Mouse (Mus musculus): ENCODE measurements around the gene Tubd1.

Tubd1 gene

DNA sequence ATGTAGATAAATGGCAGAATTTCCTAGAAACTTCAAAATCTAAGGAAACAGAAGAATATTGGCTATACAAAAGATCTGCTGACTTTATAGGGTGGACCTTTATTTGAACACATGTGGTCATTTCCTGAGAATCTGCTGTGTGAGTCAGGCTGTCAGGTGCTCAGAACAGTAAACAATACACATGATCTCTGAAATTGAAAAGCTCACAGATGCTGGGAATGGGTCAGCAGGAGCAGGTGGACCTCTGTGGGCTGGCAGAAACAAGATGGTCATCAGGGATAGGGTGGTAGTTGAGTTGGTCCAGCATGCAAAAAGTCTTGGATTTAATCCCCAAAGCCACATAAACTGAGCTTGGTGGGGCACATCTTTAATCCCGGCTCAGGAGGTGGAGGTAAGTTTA lies 53.8 kb downstream of the Tubd1 start:
- DNase-seq (ENCODE audit: low spot score in 2 of 2), result no peak

DNA sequence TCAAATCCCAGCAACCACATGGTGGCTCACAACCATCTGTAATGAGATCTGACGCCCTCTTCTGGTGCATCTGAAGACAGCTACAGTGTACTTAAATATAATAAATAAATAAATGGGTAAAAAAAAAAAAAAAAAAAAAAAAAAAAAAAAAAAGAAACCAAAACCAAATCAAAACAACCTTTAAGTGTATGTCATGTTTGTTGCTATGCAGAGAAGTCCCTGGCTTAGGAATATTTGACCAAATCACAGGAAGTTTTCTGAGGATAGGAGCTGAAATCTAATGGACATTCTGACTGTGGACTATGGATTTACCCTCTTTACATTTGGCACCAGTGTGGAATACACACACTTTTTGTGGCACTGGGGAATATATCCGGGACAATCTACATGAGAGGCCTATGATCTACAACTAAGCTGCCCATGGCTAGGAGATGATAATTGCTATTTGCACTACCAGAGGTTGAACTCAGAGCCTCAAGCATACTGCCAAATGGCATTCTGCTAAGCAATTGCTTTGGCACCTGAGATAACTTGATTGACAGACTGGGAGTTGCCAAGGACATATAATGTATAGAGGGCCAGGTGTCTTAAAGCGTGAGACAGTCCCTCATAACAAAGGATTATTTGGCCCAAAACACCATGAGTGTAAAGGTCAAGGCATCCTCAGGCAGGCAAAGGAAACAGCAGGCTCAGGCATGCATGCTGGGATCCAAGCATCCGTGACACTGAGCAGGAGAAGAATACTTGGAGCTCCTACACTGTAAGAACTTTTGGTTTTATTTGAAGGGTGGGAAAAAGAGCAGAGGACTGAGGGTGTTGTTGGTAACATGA lies 54.8 kb downstream of the Tubd1 start:
- DNase-seq (ENCODE audit: low spot score in 2 of 2), result no peak

DNA sequence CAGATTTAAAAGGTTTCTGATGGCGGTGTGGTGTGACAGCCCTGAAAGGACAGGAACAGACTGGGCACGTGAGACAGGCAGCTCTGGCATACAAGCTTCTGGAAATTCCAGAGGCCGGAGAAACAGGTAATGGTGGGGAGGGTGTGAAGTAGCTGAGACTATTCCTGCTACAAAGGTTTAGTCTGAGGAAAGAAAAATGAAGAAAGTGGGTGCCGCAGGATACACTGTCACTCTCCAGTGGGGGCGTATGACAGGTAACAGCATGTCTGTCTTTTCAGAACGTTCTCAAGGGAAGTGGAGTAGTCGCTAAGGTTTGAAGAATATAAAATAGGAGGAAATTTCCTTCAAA lies 55.4 kb downstream of the Tubd1 start:
- no peak for DNase-seq (ENCODE audit: low spot score in 2 of 2)

DNA sequence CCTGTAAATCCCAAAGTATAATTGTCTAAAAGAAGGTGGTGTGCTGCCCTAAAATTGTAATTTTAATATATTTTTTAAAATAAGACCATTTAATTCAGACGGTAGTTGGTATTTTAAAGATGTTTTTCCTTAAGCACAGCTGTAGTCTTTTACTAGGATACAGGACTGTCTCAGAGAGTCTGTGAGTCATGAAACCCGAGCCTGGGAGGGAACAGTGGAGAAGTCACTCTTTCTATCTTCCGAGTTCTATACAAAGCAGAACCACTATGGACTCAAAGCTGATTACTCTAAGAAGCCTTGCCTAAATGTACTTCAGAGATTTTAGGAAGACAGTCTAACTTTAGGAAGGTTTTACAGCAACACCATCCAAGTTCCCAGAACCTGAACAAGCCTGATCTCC lies 57.3 kb downstream of the Tubd1 start:
- DNase-seq (ENCODE audit: low spot score in 2 of 2), result no peak

DNA sequence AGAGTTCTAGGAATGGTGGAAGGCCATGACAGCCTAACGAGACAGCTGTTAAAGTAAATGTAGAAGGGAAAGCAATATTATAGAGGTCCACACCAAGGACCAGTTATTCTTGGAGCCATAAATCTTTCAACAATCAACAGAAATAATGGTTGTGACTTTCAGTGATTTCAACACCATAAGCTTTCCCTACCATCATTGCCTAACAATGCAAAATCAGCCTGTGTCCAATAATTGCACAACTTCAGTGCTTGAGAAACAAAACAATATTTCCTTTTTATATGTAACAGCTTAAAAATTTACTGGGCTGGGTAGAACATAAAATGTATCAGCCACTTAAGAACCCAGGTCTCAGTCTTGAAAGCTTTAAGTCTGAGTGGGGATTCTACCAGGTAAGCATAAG lies 58.9 kb downstream of the Tubd1 start:
- DNase-seq (ENCODE audit: low spot score in 2 of 2), result no peak

DNA sequence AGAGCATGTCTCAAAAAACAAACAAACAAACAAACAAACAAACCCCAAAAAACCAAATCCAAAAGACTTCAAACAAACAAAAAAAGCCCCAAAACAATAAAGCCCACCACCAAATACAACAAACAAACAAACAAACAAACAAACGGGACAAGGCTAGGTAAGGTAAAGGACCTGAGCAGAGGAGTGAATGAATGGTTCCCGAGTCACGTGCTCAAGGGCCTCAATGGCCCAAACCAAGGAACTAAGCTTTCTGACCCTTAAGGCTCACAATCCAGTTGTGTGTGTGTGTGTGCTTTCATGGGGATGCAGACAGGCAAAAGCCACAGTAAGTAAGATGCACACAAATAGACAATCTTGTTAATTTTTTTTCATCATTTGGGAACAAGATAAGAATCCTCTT lies 59.5 kb downstream of the Tubd1 start:
- DNase-seq (ENCODE audit: low spot score in 2 of 2), result no peak

DNA sequence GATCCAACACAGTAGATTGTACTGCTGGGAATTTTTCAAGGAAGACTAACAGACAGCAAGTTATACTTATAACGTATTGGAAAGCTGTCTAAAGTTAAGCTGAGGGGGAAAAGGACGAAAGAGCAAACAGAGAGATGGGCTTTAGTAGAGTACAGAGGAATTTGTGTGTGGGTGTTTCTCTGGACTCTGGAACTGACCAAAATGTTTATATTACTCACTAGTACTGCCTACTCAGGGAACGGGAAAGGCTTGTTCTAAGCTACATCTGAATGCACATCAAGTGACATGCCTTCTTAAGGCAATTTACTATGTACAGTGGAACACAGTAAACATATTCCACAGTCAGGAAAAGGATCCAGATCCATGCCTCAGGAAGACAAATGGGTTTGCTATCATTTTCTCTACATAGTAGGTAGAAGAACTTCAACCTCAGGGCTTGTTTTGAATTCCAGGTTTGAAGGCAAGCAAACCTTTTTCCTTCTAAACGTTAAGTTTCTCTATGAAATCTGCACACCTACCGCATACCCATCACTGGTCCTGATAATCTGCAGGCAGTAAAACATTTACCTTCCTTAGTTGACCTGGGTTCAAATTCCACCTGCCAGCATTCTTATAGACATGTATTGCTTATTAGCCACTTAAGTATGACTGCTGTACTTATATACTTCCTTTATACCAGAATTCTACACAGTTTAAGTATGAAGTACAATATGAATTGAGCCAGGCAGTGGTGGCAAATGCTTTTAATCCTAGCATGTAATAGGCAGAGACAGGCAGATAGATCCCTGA lies 60.1 kb downstream of the Tubd1 start:
- DNase-seq (ENCODE audit: low spot score in 2 of 2), result no peak

DNA sequence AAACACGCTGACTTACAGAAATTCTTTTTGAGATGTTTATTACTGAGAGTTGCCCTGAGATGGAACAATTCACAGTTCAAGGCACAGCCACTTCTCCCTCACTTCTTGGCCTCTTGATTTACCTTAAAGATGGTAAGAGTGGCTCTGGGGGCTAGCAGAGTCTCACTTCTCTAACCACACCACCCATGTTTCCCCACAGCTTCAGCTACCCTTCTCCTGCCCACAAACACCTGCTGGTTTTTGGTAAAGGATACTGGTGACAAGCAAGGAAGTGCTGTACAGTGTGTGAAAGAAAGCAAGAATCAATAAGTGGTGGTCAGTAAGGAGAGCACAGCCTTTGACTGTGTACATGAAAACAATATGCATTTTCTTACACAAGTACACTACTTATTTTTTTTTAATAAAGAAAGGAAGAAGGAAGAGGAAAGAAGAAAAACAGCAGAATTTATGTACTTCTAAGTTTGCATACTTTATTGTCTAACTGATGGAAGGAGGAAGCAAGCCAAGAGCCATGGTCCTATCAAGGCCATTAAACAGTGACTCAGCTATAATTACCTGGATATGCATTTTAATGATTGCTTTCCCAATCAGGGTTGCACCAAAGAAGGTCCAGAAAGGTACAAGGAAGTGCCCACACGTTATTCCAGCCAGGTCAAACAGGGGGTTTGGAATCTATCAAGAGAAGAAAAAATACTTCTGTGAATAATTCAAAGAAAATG lies 62.0 kb downstream of the Tubd1 start:
- no peak for DNase-seq (ENCODE audit: low spot score in 2 of 2)

DNA sequence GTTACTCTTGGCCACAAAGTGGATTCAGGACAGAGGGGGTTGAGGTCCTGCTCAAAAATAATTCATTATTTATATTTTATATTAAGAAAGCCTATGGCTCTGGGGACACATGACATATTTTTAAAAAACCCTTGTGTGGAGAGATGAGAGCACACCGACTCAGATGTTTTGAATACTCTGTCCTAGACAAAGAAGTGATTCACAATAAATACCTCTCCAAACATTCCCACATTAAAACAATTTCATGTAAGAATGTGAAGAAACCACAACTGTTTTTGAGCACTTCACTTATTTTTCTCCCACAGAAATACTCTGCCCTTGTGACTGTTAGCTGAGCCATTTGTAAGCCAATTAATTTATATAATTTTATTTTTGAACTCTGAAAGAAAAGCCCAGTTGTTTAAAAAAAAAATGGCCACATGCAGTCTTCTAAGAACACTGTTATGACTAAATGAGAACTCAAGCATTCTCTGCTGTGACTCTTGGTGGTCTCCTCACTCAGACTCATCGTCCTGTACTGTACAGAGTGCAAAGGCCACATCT lies 63.1 kb downstream of the Tubd1 start:
- no peak for DNase-seq (ENCODE audit: low spot score in 2 of 2)

DNA sequence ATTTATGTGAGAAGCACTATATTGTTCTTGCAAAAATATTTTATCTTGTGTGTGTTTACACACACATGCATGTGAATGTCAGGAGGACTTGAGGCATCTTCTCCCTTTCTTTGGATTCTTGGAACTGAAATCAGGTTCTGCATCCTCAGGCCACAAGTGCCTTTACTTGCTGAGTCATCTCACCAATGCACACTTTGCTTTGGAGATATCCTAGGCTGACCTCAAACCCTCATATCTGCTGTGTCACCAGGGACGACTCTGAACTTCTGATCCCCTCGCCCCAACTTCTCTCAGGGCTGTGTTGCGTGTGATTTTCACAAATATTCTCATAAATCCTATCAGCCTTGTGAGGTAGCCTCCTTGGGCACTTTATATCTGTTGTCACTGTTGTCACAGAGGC lies 65.4 kb downstream of the Tubd1 start:
- no peak for DNase-seq (ENCODE audit: low spot score in 2 of 2)

DNA sequence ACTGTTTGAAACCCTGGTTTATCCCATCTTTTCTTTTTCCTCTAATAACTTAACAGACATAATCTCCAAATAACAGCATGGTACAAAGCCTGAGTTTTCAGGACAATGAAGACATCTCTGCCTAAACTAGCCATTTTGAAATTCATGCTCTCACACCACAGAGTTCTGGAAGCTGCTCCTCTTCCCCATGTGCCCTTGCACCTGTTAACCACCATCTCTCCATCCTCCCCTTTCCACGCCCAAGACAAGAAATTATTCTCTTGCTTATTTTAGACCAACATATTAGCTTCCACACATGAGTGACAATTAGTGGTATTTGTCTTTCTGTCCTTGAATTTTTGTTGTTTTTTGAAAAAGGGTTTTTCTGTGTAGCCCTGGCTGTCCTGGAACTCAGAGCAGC lies 67.2 kb downstream of the Tubd1 start:
- DNase-seq (ENCODE audit: low spot score in 2 of 2), result no peak

DNA sequence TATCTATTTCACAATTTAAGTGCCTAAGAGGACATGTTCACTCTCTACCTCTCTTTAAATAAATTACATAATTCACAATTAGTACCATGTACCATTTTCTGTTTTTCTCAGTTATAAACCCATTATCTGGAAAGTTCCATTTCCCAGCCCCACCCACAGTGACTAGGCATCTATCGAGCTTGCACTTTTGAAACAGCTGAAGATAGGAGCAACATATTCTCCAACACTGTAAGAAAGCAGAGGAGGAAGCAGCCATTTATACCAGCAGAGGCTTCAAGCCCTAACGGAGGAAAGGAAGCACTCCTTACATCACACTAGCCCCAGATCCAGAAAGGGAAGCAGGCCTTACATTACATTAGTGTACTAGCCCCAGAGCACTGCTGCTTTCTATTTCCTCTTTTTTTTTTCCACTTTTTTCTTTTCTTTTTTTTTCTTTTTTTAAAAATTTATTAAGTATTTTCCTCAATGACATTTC lies 69.3 kb downstream of the Tubd1 start:
- no peak for DNase-seq (ENCODE audit: low spot score in 2 of 2)

DNA sequence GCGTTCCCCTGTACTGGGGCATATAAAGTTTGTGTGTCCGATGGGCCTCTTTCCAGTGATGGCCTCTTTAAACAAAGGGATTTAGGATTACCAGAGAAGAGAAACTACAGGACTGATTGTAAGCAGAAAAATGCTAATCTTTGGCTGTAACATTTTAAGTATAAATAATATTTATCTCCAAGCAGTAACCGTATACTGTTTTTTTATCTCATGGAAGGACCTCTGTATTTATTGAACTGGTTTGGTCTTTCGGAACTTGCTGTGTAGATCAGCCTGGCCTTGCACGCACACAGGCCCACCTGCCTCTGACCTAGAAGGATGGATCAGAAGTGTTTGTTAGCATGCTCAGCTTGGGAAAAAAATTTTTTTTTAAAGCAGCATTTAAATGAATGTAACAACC lies 69.8 kb downstream of the Tubd1 start:
- DNase-seq (ENCODE audit: low spot score in 2 of 2), result no peak
